Mouse (Mus musculus): ENCODE results near the gene Rab11fip3. TPM values are rescaled to one million over a fixed set of nuclear protein-coding genes. Genes with fewer than 3 reads are reported as not detected.

Rab11fip3 gene
- total RNA-seq, 2 experiments from 2014 or later = 36.8 to 41.4 TPM

- DNase-seq (ENCODE audit: low spot score in 2 of 2) = no peak
Observed at GRCm38 (mm10) chr17:26004711-26005110, 64.6 kb downstream of the Rab11fip3 start.

GRCm38 (mm10) chr17:26003864-26004263 lies 65.5 kb downstream of the Rab11fip3 start:
- DNase-seq (ENCODE audit: low spot score in 2 of 2) = no peak

GRCm38 (mm10) chr17:25998425-25998824 lies 70.9 kb downstream of the Rab11fip3 start:
- DNase-seq (ENCODE audit: low spot score in 2 of 2) = no peak

GRCm38 (mm10) chr17:25993489-25993888 lies 75.9 kb downstream of the Rab11fip3 start:
- no peak for DNase-seq (ENCODE audit: low spot score in 2 of 2)

- DNase-seq (ENCODE audit: low spot score in 2 of 2) = no peak
Observed at GRCm38 (mm10) chr17:25992274-25992673, 77.1 kb downstream of the Rab11fip3 start.

- no peak for DNase-seq (ENCODE audit: low spot score in 2 of 2)
Observed at GRCm38 (mm10) chr17:25990331-25990730, 79.0 kb downstream of the Rab11fip3 start.

GRCm38 (mm10) chr17:25985306-25986294 lies 83.8 kb downstream of the Rab11fip3 start, which contains the start of gene Capn15:
TSS of gene Capn15 (minus strand) at chr17:25985796.
- peak; percentile 86 to 92 for DNase-seq (ENCODE audit: low spot score in 2 of 2)

- no peak for DNase-seq (ENCODE audit: low spot score in 2 of 2)
Observed at GRCm38 (mm10) chr17:25984556-25985305, 84.6 kb downstream of the Rab11fip3 start.

- no peak for DNase-seq (ENCODE audit: low spot score in 2 of 2)
Observed at GRCm38 (mm10) chr17:25984066-25984465, 85.3 kb downstream of the Rab11fip3 start.

GRCm38 (mm10) chr17:25982913-25983312 lies 86.4 kb downstream of the Rab11fip3 start:
- no peak for DNase-seq (ENCODE audit: low spot score in 2 of 2)

GRCm38 (mm10) chr17:25980854-25981253 lies 88.5 kb downstream of the Rab11fip3 start:
- DNase-seq (ENCODE audit: low spot score in 2 of 2) = no peak

- no peak for DNase-seq (ENCODE audit: low spot score in 2 of 2)
Observed at GRCm38 (mm10) chr17:25979829-25980738, 89.3 kb downstream of the Rab11fip3 start.

- DNase-seq (ENCODE audit: low spot score in 2 of 2) = no peak
Observed at GRCm38 (mm10) chr17:25970954-25971707, 98.2 kb downstream of the Rab11fip3 start.

GRCm38 (mm10) chr17:25970448-25970847 lies 98.9 kb downstream of the Rab11fip3 start:
- no peak for DNase-seq (ENCODE audit: low spot score in 2 of 2)

GRCm38 (mm10) chr17:25968176-25968575 lies 101.2 kb downstream of the Rab11fip3 start:
- no peak for DNase-seq (ENCODE audit: low spot score in 2 of 2)

GRCm38 (mm10) chr17:25967652-25968051 lies 101.7 kb downstream of the Rab11fip3 start:
- DNase-seq (ENCODE audit: low spot score in 2 of 2) = no peak

GRCm38 (mm10) chr17:25964271-25964670 lies 105.1 kb downstream of the Rab11fip3 start:
- DNase-seq (ENCODE audit: low spot score in 2 of 2) = no peak

GRCm38 (mm10) chr17:25962413-25962905 lies 106.9 kb downstream of the Rab11fip3 start:
- no peak for DNase-seq (ENCODE audit: low spot score in 2 of 2)

GRCm38 (mm10) chr17:25961566-25961965 lies 107.8 kb downstream of the Rab11fip3 start:
- no peak for DNase-seq (ENCODE audit: low spot score in 2 of 2)
